Mouse (Mus musculus): ENCODE measurements around the gene Armc12. TPM values are rescaled to one million over a fixed set of nuclear protein-coding genes. Genes with fewer than 3 reads are reported as not detected.
A peak's percentile ranks its signal among the peaks of the same experiment; 100 is the strongest.
"Not testable (repeated sequence)": the region's sequence is repeated elsewhere in the genome, so short reads cannot be mapped to it uniquely, and the experiment has no call there.

The Armc12 gene
- polyA plus RNA-seq, 1 experiment from 2014 or later = not detected

DNA sequence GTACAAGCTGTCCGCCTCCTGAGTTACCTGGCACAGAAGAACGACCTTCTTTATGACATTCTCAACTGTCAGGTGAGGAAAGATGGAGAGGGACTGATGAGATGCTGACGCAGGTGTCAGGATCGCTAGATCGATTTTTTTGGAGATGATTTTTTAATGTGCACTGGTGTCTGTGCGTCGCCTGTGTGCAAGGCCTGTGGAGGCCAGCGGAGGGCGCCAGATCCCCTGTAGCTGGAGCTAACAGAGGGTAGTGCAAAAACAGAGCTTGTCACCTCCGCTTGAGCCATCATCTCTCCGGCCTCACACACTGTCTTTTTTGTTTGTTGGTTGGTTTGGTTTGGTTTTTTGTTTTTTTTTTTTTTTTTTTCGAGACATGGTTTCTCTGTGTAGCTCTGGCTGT, 7.3 kb downstream of the Armc12 start:
- 47% methylated on average over 12 of the region's 12 CpGs for WGBS (ENCODE audit: insufficient replicate concordance)
- no peaks in the 10 kb centered on the region for H3K4me1 ChIP-seq (ENCODE audit: insufficient read depth)
- H3K4me3 ChIP-seq (ENCODE audit: low read depth, low read length) = no peak overlapping the region
- no peak for ATAC-seq
- H3K36me3 ChIP-seq (replicated peaks; ENCODE audit: insufficient read depth, low read length) = no peaks in the 10 kb centered on the region
- H3K27me3 ChIP-seq (ENCODE audit: insufficient read depth, low read length) = no peaks in the 10 kb centered on the region
- no peak overlapping the region for H3K27ac ChIP-seq (ENCODE audit: low read depth)
- H3K9me3 ChIP-seq (ENCODE audit: low read length) = peaks cover 5% of the 10 kb centered on the region; the same call in 1 of the 2 replicates
- TF ChIP-seq CTCF (IDR thresholded peaks at IDR 0.05; ENCODE audit: low read depth) (0 out of 2 replicates have a peak, but pooled peaks have one; percentile 20), EP300 (IDR thresholded peaks at IDR 0.05; ENCODE audit: low read depth) (no peak)
- H3K4me2 ChIP-seq (ENCODE audit: low read depth, low read length) = no peak overlapping the region
- DNase-seq = no peak
- H3K9ac ChIP-seq (replicated peaks) = no peak overlapping the region

DNA sequence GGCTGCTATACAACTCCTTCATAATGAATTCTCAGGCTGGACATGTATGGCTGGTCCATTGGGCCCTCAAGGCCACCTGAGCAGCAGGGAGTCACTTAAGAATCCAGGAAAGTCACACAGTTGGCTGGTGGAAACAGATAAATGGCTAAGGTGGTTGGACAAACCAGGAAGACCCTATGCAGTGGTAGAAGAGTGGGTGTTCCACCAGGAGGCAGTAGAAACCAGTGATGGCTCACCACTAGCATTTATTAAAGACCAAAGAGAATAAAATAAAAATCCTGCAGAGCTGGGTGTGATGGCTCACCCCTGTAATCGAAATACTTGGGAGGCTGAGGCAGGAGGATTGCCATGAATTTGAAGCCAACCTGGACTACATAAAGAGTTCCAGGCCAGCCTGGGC, 16.3 kb downstream of the Armc12 start:
- 75% methylated on average over 1 of the region's 1 CpGs for WGBS (ENCODE audit: insufficient replicate concordance)
- H3K27me3 ChIP-seq (ENCODE audit: insufficient read depth, low read length) = no peaks in the 10 kb centered on the region
- no peak overlapping the region for H3K27ac ChIP-seq (ENCODE audit: low read depth)
- H3K9ac ChIP-seq (replicated peaks) = no peak overlapping the region
- no peak for ATAC-seq
- H3K36me3 ChIP-seq (replicated peaks; ENCODE audit: insufficient read depth, low read length) = no peaks in the 10 kb centered on the region
- no peaks in the 10 kb centered on the region for H3K4me1 ChIP-seq (ENCODE audit: insufficient read depth)
- DNase-seq = no peak
- no peaks in the 10 kb centered on the region for H3K9me3 ChIP-seq (ENCODE audit: low read length)
- no peak overlapping the region for H3K4me3 ChIP-seq (ENCODE audit: low read depth, low read length)
- no peak overlapping the region for H3K4me2 ChIP-seq (ENCODE audit: low read depth, low read length)
- TF ChIP-seq CTCF (IDR thresholded peaks at IDR 0.05; ENCODE audit: low read depth) (no peak), EP300 (IDR thresholded peaks at IDR 0.05; ENCODE audit: low read depth) (no peak)

- Histone ChIP-seq H3K4me1 (ENCODE audit: insufficient read depth) (no peaks in the 10 kb centered on the region), H3K9ac (replicated peaks) (no peak overlapping the region), H3K9me3 (ENCODE audit: low read length) (no peaks in the 10 kb centered on the region), H3K4me2 (ENCODE audit: low read depth, low read length) (no peak overlapping the region), H3K27me3 (ENCODE audit: insufficient read depth, low read length) (no peaks in the 10 kb centered on the region), H3K4me3 (ENCODE audit: low read depth, low read length) (no peak overlapping the region), H3K27ac (ENCODE audit: low read depth) (no peak overlapping the region), H3K36me3 (replicated peaks; ENCODE audit: insufficient read depth, low read length) (no peaks in the 10 kb centered on the region)
- DNase-seq = no peak
- WGBS (ENCODE audit: insufficient replicate concordance) = 70% methylated on average over 11 of the region's 11 CpGs
- ATAC-seq = no peak
- TF ChIP-seq CTCF (IDR thresholded peaks at IDR 0.05; ENCODE audit: low read depth) (no peak), EP300 (IDR thresholded peaks at IDR 0.05; ENCODE audit: low read depth) (no peak)
Measured at GRCm38 (mm10) chr17:28548550-28548949, 17.9 kb downstream of the Armc12 start.

- 75% methylated on average over 14 of the region's 14 CpGs for WGBS (ENCODE audit: insufficient replicate concordance)
- Histone ChIP-seq H3K36me3 (replicated peaks; ENCODE audit: insufficient read depth, low read length) (no peaks in the 10 kb centered on the region), H3K27ac (ENCODE audit: low read depth) (no peak within 1 kb of the TSS), H3K4me3 (ENCODE audit: low read depth, low read length) (no peak within 1 kb of the TSS), H3K9me3 (ENCODE audit: low read length) (no peaks in the 10 kb centered on the region), H3K9ac (replicated peaks) (no peak within 1 kb of the TSS), H3K4me1 (ENCODE audit: insufficient read depth) (no peaks in the 10 kb centered on the region), H3K4me2 (ENCODE audit: low read depth, low read length) (no peak within 1 kb of the TSS), H3K27me3 (ENCODE audit: insufficient read depth, low read length) (no peaks in the 10 kb centered on the region)
- DNase-seq (no peak), ATAC-seq (no peak)
- no peak for TF ChIP-seq CTCF (IDR thresholded peaks at IDR 0.05; ENCODE audit: low read depth)
- no peak for TF ChIP-seq EP300 (IDR thresholded peaks at IDR 0.05; ENCODE audit: low read depth)
Measured at GRCm38 (mm10) chr17:28549111-28549510, 18.5 kb downstream of the Armc12 start, which contains the start of gene Clpsl2. Gene Clpsl2 (plus strand): TSS chr17:28549411.

DNA sequence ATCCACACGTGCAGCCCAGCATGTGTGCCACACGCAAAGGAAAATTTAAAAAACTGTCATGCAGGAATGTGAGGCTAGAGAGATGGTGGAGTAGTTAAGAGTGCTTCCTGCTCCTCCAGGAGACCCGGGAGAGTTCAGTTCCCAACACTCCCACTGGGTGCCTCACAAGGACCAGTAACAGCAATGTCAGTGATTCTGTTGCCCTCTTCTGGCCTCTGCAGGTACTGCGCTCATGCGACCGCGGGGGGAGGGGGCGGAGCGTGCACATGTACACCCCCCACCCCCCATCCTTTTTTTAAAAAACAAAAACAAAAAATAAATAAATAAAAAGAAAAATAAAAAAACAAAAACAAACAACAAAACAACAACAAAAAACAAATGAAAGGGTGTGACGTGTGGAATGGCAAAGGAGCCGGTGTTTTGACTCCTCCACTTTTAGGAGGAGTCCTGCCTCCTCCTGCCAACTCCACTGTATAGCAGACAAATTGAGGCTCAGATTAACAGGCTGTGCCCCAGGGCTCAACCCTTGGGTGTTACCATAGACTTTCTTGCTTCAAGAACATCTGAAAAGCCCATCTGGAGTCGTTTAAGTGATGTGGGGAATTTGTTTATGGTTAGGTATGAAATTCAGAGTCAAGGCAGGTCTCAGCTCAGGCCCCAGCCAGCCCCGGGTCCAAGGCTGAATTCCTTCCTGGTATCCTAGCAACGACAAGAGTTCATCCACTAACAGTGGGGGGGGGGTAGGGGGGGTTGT, 22.6 kb downstream of the Armc12 start:
- WGBS (ENCODE audit: insufficient replicate concordance) = 13% methylated on average over 14 of the region's 14 CpGs
- DNase-seq = peak; percentile 82
- H3K9me3 ChIP-seq (ENCODE audit: low read length) = no peaks in the 10 kb centered on the region

DNA sequence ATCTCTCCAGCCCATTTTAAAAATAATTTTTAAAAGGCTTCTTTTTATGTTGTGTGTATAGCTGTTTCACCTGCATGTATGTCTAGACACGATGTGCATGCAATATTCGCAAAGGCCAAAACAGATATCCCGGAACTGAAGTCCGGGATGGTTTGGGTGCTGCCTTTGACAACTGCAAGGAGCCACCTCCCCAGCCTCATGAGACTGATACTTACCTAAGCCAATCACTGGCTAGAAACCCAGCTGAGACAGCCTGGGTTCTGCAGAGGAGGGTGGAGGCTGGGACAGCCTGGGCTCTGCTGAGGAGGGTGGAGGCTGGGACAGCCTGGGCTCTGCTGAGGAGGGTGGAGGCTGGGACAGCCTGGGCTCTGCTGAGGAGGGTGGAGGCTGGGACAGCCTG, 23.4 kb downstream of the Armc12 start:
- not testable (repeated sequence) for H3K27ac ChIP-seq (ENCODE audit: low read depth); H3K4me1 ChIP-seq (ENCODE audit: insufficient read depth); H3K36me3 ChIP-seq (replicated peaks; ENCODE audit: insufficient read depth, low read length); H3K27me3 ChIP-seq (ENCODE audit: insufficient read depth, low read length); H3K9ac ChIP-seq (replicated peaks); H3K4me3 ChIP-seq (ENCODE audit: low read depth, low read length); H3K9me3 ChIP-seq (ENCODE audit: low read length); DNase-seq; ATAC-seq; H3K4me2 ChIP-seq (ENCODE audit: low read depth, low read length)
- WGBS (ENCODE audit: insufficient replicate concordance) = 90% methylated on average over 4 of the region's 4 CpGs

More for the DNA sequence above, 22.6 kb downstream of the Armc12 start:
- Histone ChIP-seq H3K4me1 (ENCODE audit: insufficient read depth) (peaks cover 8% of the 10 kb centered on the region), H3K4me3 (ENCODE audit: low read depth, low read length) (no peak overlapping the region), H3K36me3 (replicated peaks; ENCODE audit: insufficient read depth, low read length) (no peaks in the 10 kb centered on the region), H3K27ac (ENCODE audit: low read depth) (no peak overlapping the region), H3K27me3 (ENCODE audit: insufficient read depth, low read length) (no peaks in the 10 kb centered on the region), H3K9ac (replicated peaks) (no peak overlapping the region), H3K4me2 (ENCODE audit: low read depth, low read length) (no peak overlapping the region)
- peak; percentile 91 for TF ChIP-seq CTCF (IDR thresholded peaks at IDR 0.05; ENCODE audit: low read depth)
- no peak for TF ChIP-seq EP300 (IDR thresholded peaks at IDR 0.05; ENCODE audit: low read depth)
- ATAC-seq = peak; percentile 68
